Mouse (Mus musculus): Measurements from ENCODE around the gene Ppp1r12b.

DNA sequence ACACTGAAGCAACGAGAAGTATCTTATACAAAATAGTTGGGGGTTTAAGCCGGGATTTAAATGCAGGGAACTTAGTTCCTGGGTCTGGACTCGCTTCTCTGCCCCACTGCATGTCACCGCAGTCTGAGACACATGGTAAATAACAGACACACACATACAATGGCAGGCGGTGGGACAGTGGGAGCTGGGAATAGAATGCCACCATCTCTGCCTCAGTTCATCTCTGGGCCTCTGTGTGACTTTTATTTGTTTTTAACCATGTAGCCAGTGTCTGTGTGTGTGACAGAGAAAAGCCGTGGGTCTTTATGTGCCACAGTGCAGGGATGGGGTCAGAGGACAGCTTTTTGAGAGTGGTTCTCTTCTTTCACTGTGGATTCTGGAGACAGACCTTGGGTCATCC lies 130.8 kb downstream of the Ppp1r12b start:
- TF ChIP-seq CTCF (IDR thresholded peaks at IDR 0.05; ENCODE audit: low read depth, low read length), result no peak
- TF ChIP-seq POLR2A (IDR thresholded peaks at IDR 0.05; ENCODE audit: extremely low read depth, insufficient read depth, low read length), result no peak

All from liver, adult 2 months (tissue).